Mouse (Mus musculus) frontal cortex, adult (tissue): ENCODE measurements around the gene Mrgprb4.

ENCODE experiments used
- ATAC-seq: cut with Nextera tagmentation; 2 replicates; pipeline ENCODE4 v1.9.2; 2017; ENCODE audit warnings: mild to moderate bottlenecking, moderate library complexity, mixed read lengths; ENCODE audit not compliant: low TSS enrichment

Gene Mrgprb4

DNA sequence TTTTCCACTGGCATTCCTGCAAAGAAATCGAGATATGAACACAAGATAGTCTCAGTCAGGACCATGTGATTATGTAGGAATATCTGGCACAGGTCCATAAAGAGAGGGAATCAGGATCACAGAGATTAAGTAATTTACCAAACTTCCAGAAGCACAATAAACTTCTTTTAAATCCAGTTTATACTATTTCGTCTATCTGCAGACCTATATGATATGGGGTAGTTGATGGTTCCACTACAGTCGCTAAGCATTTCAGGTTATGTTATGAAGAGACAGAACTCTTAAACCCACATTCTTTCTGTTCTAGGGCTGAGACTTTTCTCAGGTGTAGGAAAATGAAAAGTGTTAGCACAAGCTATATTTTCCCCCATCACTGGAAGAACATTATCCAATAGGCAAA is at the start of gene Mrgprb4:
TSS of gene Mrgprb4 (minus strand) at position 101 of the 400 bp plus-strand sequence.
- no peak for ATAC-seq

DNA sequence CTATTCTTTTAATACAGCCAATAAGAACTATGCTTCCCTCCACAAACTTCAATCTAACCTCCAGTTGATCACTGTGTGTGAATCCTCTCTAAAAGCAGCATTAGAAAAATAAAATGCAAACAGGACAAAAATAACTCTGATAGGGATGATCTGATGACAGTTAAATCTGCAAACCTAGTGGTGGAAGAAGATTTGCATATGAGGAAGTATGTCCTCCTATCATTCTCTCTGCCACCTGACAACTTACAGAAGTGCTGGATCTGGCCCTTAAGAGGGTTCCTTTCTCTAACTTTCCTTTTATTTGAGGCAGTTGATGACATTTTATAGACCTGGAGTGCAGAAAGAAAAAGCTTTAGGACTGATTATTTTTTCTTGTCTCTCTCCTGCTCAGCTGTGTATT is 27.0 kb upstream of the Mrgprb4 start:
- ATAC-seq = no peak

DNA sequence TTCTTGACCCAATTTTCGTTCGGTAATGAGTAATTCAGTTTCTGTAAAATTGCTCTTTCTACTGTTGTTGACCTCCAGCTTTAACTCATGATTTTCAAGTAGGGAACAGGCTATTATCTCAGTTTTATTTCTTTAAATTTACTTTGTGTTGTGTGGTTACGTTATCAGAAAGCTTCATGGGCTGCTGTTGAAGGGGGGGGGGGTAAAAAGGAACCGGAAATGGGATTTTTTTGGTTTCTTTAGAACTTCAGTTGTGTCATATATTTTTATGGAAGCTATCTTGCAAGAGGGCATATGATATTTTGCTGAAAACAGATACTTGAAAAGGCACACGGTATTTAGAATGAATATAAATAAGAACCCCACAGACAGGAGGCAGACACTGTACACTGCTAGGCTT is 26.0 kb upstream of the Mrgprb4 start:
- no peak for ATAC-seq

DNA sequence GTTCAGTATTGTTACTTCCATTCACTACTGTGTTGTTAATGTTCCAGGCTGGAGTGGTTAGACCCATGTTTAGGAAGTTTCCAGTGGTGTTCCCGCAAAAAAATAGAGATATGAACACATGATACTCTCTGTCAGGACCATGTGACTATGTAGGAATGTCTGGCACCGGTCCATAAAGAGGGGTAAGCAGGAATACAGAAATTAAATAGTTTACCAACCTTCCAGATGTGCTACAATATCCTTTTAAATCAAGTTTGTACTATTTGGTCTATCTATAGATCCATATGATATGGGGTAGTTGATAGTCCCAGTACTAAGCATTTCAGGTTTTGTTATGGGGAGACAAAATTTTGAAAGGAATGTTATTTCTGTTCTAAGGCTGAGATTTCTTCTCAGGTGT is 30.2 kb downstream of the Mrgprb4 start, which contains the start of gene Mrgprb5:
TSS of gene Mrgprb5 (minus strand) at position 101 of the 400 bp plus-strand sequence.
- ATAC-seq = no peak

DNA sequence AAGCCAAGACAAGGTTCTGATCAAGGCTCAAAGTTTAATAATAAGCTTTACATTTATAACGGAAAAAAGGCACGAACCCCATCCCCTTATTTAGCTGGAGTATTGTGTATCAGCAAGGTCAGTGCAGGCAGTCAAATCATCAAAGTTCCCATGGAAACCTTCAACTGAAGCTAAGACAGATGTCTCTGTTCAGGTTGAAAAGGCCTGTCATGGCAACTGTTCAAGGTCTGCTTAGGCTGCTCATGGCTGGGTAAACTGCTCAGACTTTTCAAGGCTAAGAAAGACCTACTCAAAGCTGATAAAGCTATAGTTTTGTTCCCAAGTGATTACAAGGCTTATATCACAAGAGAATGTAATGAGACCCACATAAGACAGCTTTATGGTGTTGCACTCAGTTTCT is 31.6 kb downstream of the Mrgprb4 start:
- ATAC-seq = no peak
